Mouse (Mus musculus) CH12.LX (cell line): ENCODE data around the gene Adam11. TPM values are rescaled to one million over a fixed set of nuclear protein-coding genes. Genes with fewer than 3 reads are reported as not detected.

Source experiments
- DNase-seq: peaks from one replicate; pipeline ENCODE4 v3.0.0-alpha.2; 2013; ENCODE audit errors: extremely low read depth
- H3K27ac ChIP-seq: 2 replicates; pipeline ENCODE4 v1.5.1; 2012; ENCODE audit warnings: low read depth, mild to moderate bottlenecking, control low read depth, moderate library complexity; ENCODE audit not compliant: insufficient read depth
- H3K27me3 ChIP-seq: replicated peaks from 2 replicates; pipeline ENCODE3; 2012; ENCODE audit warnings: inconsistent platforms
- H3K36me3 ChIP-seq, 2 experiments: replicated peaks in 1 of 2; 2 replicates each; pipeline versions ENCODE3 to v1.6.1; 2012; ENCODE audit warnings: inconsistent platforms in 1 of 2, low read length in 1 of 2, mild to moderate bottlenecking in 1 of 2, mixed read lengths in 1 of 2, moderate library complexity in 1 of 2; ENCODE audit not compliant: control insufficient read depth in 1 of 2, insufficient read depth in 1 of 2
- H3K4me1 ChIP-seq, 2 experiments: 2 replicates each; pipeline ENCODE4 v1.6.1; 2012; ENCODE audit warnings: inconsistent platforms in 1 of 2, moderate library complexity in 1 of 2; ENCODE audit not compliant: insufficient read depth in 2 of 2, control insufficient read depth in 1 of 2
- H3K4me2 ChIP-seq: 2 replicates; pipeline ENCODE4 v1.6.1; 2012; ENCODE audit warnings: low read depth, mild to moderate bottlenecking, control low read depth; ENCODE audit not compliant: poor library complexity, insufficient read depth, severe bottlenecking
- H3K4me3 ChIP-seq, 3 experiments: fragments of 150-350 bp in 1 of 3; sonication (generic) in 1 of 3; replicated peaks in 1 of 3; 2 replicates each; pipeline versions ENCODE3 to v1.5.1; 2011 to 2012; ENCODE audit warnings: low read depth in 2 of 3, low read length in 2 of 3, mild to moderate bottlenecking in 2 of 3, moderate library complexity in 2 of 3, control low read depth in 1 of 3, improper control_type of control experiment in 1 of 3, inconsistent platforms in 1 of 3, mixed read lengths in 1 of 3; ENCODE audit not compliant: poor library complexity in 1 of 3
- H3K79me2 ChIP-seq: replicated peaks from 2 replicates; pipeline ENCODE4 v1.6.1; 2012; ENCODE audit warnings: mild to moderate bottlenecking, moderate library complexity; ENCODE audit not compliant: control insufficient read depth, poor library complexity, insufficient read depth, severe bottlenecking; ENCODE audit errors: extremely low read depth
- H3K9ac ChIP-seq: 2 replicates; pipeline ENCODE4 v1.6.1; 2012; ENCODE audit warnings: low read depth, mild to moderate bottlenecking, control low read depth, moderate library complexity; ENCODE audit not compliant: insufficient read depth
- H3K9me3 ChIP-seq: replicated peaks from 2 replicates; pipeline ENCODE3; 2012; ENCODE audit warnings: low read length, inconsistent platforms, mixed read lengths
- BHLHE40 ChIP-seq: IDR thresholded peaks from 2 replicates; pipeline ENCODE4 v1.6.1; 2011; ENCODE audit warnings: mild to moderate bottlenecking, low read depth, low read length, improper control_type of control experiment
- CHD1 ChIP-seq: IDR thresholded peaks from 2 replicates; pipeline ENCODE4 v1.6.1; 2012; ENCODE audit warnings: low read depth, low read length, improper control_type of control experiment, inconsistent platforms
- CHD2 ChIP-seq: IDR thresholded peaks from 2 replicates; pipeline ENCODE4 v1.6.1; 2011; ENCODE audit warnings: low read length, improper control_type of control experiment
- CTCF ChIP-seq, 2 experiments: IDR thresholded peaks in 1 of 2; conservative IDR thresholded peaks in 1 of 2; 2 replicates each; pipeline ENCODE4 v1.5.1; 2011 to 2012; ENCODE audit warnings: low read depth in 2 of 2, low read length in 2 of 2, improper control_type of control experiment in 1 of 2, inconsistent platforms in 1 of 2, mild to moderate bottlenecking in 1 of 2, moderate library complexity in 1 of 2
- E2F4 ChIP-seq: IDR thresholded peaks from 2 replicates; pipeline ENCODE4 v1.6.1; 2011; ENCODE audit warnings: low read depth, low read length, improper control_type of control experiment; ENCODE audit not compliant: insufficient replicate concordance
- ELF1 ChIP-seq: IDR thresholded peaks from 2 replicates; pipeline ENCODE4 v1.6.1; 2014; ENCODE audit warnings: low read depth, mild to moderate bottlenecking, inconsistent platforms, low read length, improper control_type of control experiment
- EP300 ChIP-seq: IDR thresholded peaks from 2 replicates; pipeline ENCODE4 v1.6.1; 2011; ENCODE audit warnings: low read length, improper control_type of control experiment
- ETS1 ChIP-seq: conservative IDR thresholded peaks from 2 replicates; pipeline ENCODE4 v1.6.1; 2012; ENCODE audit warnings: low read depth, mild to moderate bottlenecking, inconsistent platforms, low read length, improper control_type of control experiment, moderate library complexity
- GABPA ChIP-seq: IDR thresholded peaks from 2 replicates; pipeline ENCODE4 v1.6.1; 2012; ENCODE audit warnings: low read depth, low read length, improper control_type of control experiment, inconsistent platforms; ENCODE audit not compliant: insufficient replicate concordance
- HCFC1 ChIP-seq: IDR thresholded peaks from 2 replicates; pipeline ENCODE4 v1.6.1; 2012; ENCODE audit warnings: low read depth, mild to moderate bottlenecking, inconsistent platforms, low read length, improper control_type of control experiment
- IRF4 ChIP-seq: IDR thresholded peaks from 2 replicates; pipeline ENCODE4 v1.6.1; 2014; ENCODE audit warnings: low read depth, mild to moderate bottlenecking, inconsistent platforms, low read length, improper control_type of control experiment
- JUN ChIP-seq: IDR thresholded peaks from 2 replicates; pipeline ENCODE4 v1.6.1; 2011; ENCODE audit warnings: low read depth, mild to moderate bottlenecking, low read length, improper control_type of control experiment, moderate library complexity; ENCODE audit not compliant: insufficient read depth
- JUND ChIP-seq: conservative IDR thresholded peaks from 2 replicates; pipeline ENCODE4 v1.6.1; 2011; ENCODE audit warnings: low read depth, low read length, improper control_type of control experiment
- KAT2A ChIP-seq: IDR thresholded peaks from 2 replicates; pipeline ENCODE4 v1.6.1; 2012; ENCODE audit warnings: low read length, improper control_type of control experiment, inconsistent platforms; ENCODE audit not compliant: insufficient replicate concordance
- MAFK ChIP-seq: IDR thresholded peaks from 2 replicates; pipeline ENCODE4 v1.6.1; 2011; ENCODE audit warnings: low read length, improper control_type of control experiment; ENCODE audit not compliant: insufficient replicate concordance
- MAX ChIP-seq: IDR thresholded peaks from 2 replicates; pipeline ENCODE4 v1.6.1; 2011; ENCODE audit warnings: low read length, improper control_type of control experiment
- MAZ ChIP-seq: IDR thresholded peaks from 2 replicates; pipeline ENCODE4 v1.6.1; 2012; ENCODE audit warnings: low read depth, mild to moderate bottlenecking, inconsistent platforms, low read length, improper control_type of control experiment, moderate library complexity
- MEF2A ChIP-seq: IDR thresholded peaks from 2 replicates; pipeline ENCODE4 v1.6.1; 2014; ENCODE audit warnings: low read depth, mild to moderate bottlenecking, inconsistent platforms, low read length, improper control_type of control experiment, borderline replicate concordance
- MXI1 ChIP-seq: IDR thresholded peaks from 2 replicates; pipeline ENCODE4 v1.6.1; 2011; ENCODE audit warnings: mild to moderate bottlenecking, low read depth, low read length, improper control_type of control experiment
- MYC ChIP-seq: IDR thresholded peaks from 2 replicates; pipeline ENCODE4 v1.6.1; 2011; ENCODE audit warnings: low read depth, mild to moderate bottlenecking, improper control_type of control experiment, low read length
- NELFE ChIP-seq: IDR thresholded peaks from 2 replicates; pipeline ENCODE4 v1.6.1; 2011; ENCODE audit warnings: low read depth, low read length, improper control_type of control experiment
- NRF1 ChIP-seq: IDR thresholded peaks from 2 replicates; pipeline ENCODE4 v1.6.1; 2014; ENCODE audit warnings: low read depth, mild to moderate bottlenecking, inconsistent platforms, low read length, improper control_type of control experiment, moderate library complexity
- PAX5 ChIP-seq: IDR thresholded peaks from 2 replicates; pipeline ENCODE4 v1.6.1; 2012; ENCODE audit warnings: low read length, inconsistent platforms, mixed read lengths
- POLR2A ChIP-seq: IDR thresholded peaks from 2 replicates; pipeline ENCODE4 v1.6.1; 2011; ENCODE audit warnings: low read depth, mild to moderate bottlenecking, improper control_type of control experiment, low read length
- POLR2AphosphoS2 ChIP-seq: IDR thresholded peaks from 2 replicates; pipeline ENCODE4 v1.6.1; 2011; ENCODE audit warnings: low read depth, low read length, improper control_type of control experiment
- RAD21 ChIP-seq: IDR thresholded peaks from 2 replicates; pipeline ENCODE4 v1.6.1; 2011; ENCODE audit warnings: low read depth, mild to moderate bottlenecking, low read length, improper control_type of control experiment, moderate library complexity
- RCOR1 ChIP-seq: conservative IDR thresholded peaks from 2 replicates; pipeline ENCODE4 v1.6.1; 2012; ENCODE audit warnings: low read depth, mild to moderate bottlenecking, inconsistent platforms, low read length, improper control_type of control experiment
- SIN3A ChIP-seq: IDR thresholded peaks from 2 replicates; pipeline ENCODE4 v1.6.1; 2012; ENCODE audit warnings: low read length, improper control_type of control experiment, inconsistent platforms
- SMC3 ChIP-seq: IDR thresholded peaks from 2 replicates; pipeline ENCODE4 v1.6.1; 2011; ENCODE audit warnings: low read depth, low read length, improper control_type of control experiment
- TBP ChIP-seq: conservative IDR thresholded peaks from 2 replicates; pipeline ENCODE4 v1.6.1; 2011; ENCODE audit warnings: low read depth, low read length, improper control_type of control experiment
- TCF12 ChIP-seq: IDR thresholded peaks from 2 replicates; pipeline ENCODE4 v1.6.1; 2014; ENCODE audit warnings: low read depth, mild to moderate bottlenecking, inconsistent platforms, low read length, improper control_type of control experiment
- UBTF ChIP-seq: IDR thresholded peaks from 2 replicates; pipeline ENCODE4 v1.6.1; 2012; ENCODE audit warnings: low read depth, mild to moderate bottlenecking, inconsistent platforms, low read length, improper control_type of control experiment, moderate library complexity
- USF1 ChIP-seq: IDR thresholded peaks from 2 replicates; pipeline ENCODE4 v1.6.1; 2014; ENCODE audit warnings: low read depth, mild to moderate bottlenecking, inconsistent platforms, low read length, improper control_type of control experiment
- USF2 ChIP-seq: conservative IDR thresholded peaks from 2 replicates; pipeline ENCODE4 v1.6.1; 2011; ENCODE audit warnings: low read depth, low read length, improper control_type of control experiment
- ZC3H11A ChIP-seq: IDR thresholded peaks from 2 replicates; pipeline ENCODE4 v1.6.1; 2012; ENCODE audit warnings: low read depth, mild to moderate bottlenecking, inconsistent platforms, low read length, improper control_type of control experiment
- ZMIZ1 ChIP-seq: IDR thresholded peaks from 2 replicates; pipeline ENCODE4 v1.6.1; 2012; ENCODE audit warnings: low read depth, mild to moderate bottlenecking, inconsistent platforms, low read length, improper control_type of control experiment
- ZNF384 ChIP-seq: IDR thresholded peaks from 2 replicates; pipeline ENCODE4 v1.6.1; 2012; ENCODE audit warnings: low read depth, low read length, improper control_type of control experiment, inconsistent platforms
- dilution Hi-C: fragments of 300-500 bp; cut with MboI; formaldehyde crosslinking; loops from 2 replicates; pipeline ENCODE4 v1.14.3; 2020; ENCODE audit warnings: low sequenced_read_pairs; ENCODE audit not compliant: extremely low pct_unique_long_range_greater_than_20kb, extremely low pct_ligation_motif_present
- in situ Hi-C: fragments of 300-500 bp; cut with MboI; formaldehyde crosslinking; loops from 3 replicates; pipeline ENCODE4 v1.14.3; 2019; ENCODE audit warnings: low sequenced_read_pairs, low pct_ligation_motif_present, low pct_unique_long_range_greater_than_20kb, mixed read lengths
- polyA plus RNA-seq: library from polyadenylated mRNA; unstranded; fragments of >175 nt; gene quantifications from 2 replicates; pipeline ENCODE4 v1.2.1, GENCODE M21; 2012; ENCODE audit warnings: low read depth; ENCODE audit not compliant: insufficient read length
- total RNA-seq, 2 experiments: library from RNA; depleted of rRNA; stranded (reverse); fragments of 300-350 nt in 1 of 2; fragments of >200 nt in 1 of 2; gene quantifications; 2 replicates each; pipeline ENCODE4 v1.2.3; 2012 to 2014

Adam11 gene
- total and polyA plus RNA-seq, 3 experiments: not detected

DNA sequence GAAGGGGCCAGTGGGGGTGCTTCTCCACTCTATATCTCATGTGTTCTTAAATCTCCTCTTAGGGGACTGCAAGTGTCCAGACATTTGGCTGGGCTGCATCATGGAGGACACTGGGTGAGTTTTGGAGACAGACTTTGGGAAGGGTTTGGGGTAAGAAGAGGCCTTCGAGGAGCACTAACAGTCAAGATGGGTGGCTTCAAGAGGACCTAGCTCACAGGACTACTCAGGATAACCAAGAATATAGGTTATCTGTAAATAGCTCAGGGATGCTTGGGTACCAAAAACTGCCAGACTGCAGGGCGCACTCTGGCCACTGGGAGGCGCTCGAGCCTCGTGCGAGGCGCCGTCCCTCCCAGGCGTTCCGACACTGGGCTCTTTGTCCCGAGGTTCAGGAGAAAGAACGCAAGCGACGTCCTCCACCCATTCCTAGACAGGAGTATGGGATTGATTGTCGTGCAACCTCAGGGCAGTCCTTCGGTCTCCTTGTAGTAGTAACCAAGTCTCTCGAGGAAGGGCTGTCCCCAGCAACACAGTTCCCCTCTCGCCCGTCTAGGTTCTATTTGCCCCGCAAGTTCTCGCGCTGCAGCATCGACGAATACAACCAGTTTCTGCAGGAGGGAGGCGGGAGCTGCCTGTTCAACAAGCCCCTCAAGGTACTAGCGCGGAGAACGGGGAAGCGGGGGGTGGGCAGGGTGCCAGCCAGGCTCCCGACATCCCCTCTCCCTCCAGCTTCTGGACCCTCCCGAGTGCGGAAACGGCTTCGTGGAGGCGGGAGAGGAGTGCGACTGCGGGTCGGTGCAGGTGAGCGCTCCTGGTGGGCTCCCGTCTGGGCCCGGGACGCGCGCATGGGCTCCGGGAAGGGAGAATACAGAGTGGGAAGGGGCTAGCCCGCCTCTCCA lies 12.7 kb downstream of the Adam11 start:
- peaks cover 89% of the 10 kb centered on the region for H3K27me3 ChIP-seq
- H3K4me3 ChIP-seq: no peak overlapping the region
- dilution Hi-C loops (no loop called here), in situ Hi-C loops (loop anchor here (10.0 kb wide), 1 partner anchor 91 kb away; no protein-coding TSS in a partner anchor)
- H3K79me2 ChIP-seq: no peaks in the 10 kb centered on the region
- H3K9me3 ChIP-seq: peaks cover 12% of the 10 kb centered on the region
- peaks cover 2 to 11% of the 10 kb centered on the region in 2 experiments; a peak in 3 of 4 replicates for H3K4me1 ChIP-seq
- no peak overlapping the region for H3K9ac ChIP-seq
- no peaks in the 10 kb centered on the region for H3K36me3 ChIP-seq
- H3K4me2 ChIP-seq: peak overlapping the region; percentile 37; the same call in 1 of the 2 replicates
- peak; percentile 61 for DNase-seq
- H3K27ac ChIP-seq: no peak overlapping the region
- TF ChIP-seq JUND (0 out of 2 replicates have a peak, but pooled peaks have one; percentile 32), MAZ (0 out of 2 replicates have a peak, but pooled peaks have one; percentile 59), POLR2AphosphoS2 (no peak), ZC3H11A (peak; percentile 83), NELFE (peak; percentile 70; the same call in 1 of the 2 replicates), USF1 (no peak), MXI1 (no peak), ETS1 (no peak), CHD1 (no peak), NRF1 (peak; percentile 38; the same call in 1 of the 2 replicates), E2F4 (no peak), RCOR1 (peak; percentile 82; the same call in 1 of the 2 replicates), CHD2 (no peak; the same call in 1 of the 2 replicates), SMC3 (peak; percentile 93), ELF1 (peak; percentile 21; the same call in 1 of the 2 replicates), EP300 (no peak), MYC (peak; percentile 42; the same call in 1 of the 2 replicates), ZNF384 (no peak), JUN (no peak), POLR2A (no peak), TBP (no peak), HCFC1 (no peak), GABPA (no peak), TCF12 (0 out of 2 replicates have a peak, but pooled peaks have one; percentile 13), CTCF (conservative IDR thresholded peaks at IDR 0.05 in 1 of 2, IDR thresholded peaks at IDR 0.05 in 1 of 2; ENCODE audit: low read depth in 2 of 2, low read length in 2 of 2) (peak; percentile 99), MAX (peak; percentile 70), IRF4 (peak; percentile 53; the same call in 1 of the 2 replicates), MAFK (no peak), BHLHE40 (0 out of 2 replicates have a peak, but pooled peaks have one; percentile 21), KAT2A (no peak), UBTF (no peak), USF2 (no peak), ZMIZ1 (no peak), RAD21 (no peak; the same call in none of the 2 replicates), MEF2A (peak; percentile 76; the same call in 1 of the 2 replicates), SIN3A (peak; percentile 58; the same call in 1 of the 2 replicates), PAX5 (no peak)
